Mouse (Mus musculus): ENCODE measurements around the gene Doxl2.

GRCm38 (mm10) chr6:48949596-48949995, 25.2 kb upstream of the Doxl2 start:
- no peak for TF ChIP-seq POLR2A (IDR thresholded peaks at IDR 0.05; ENCODE audit: insufficient read depth, low read depth, low read length)
- no peak for TF ChIP-seq CTCF (IDR thresholded peaks at IDR 0.05; ENCODE audit: insufficient read depth, low read depth, low read length)

Data from olfactory bulb, adult 2 months (tissue).